Mouse (Mus musculus) mammary gland, adult 2 months (tissue): Measurements from ENCODE around the gene BC049730. TPM values are rescaled to one million over a fixed set of nuclear protein-coding genes. Genes with fewer than 3 reads are reported as not detected.

ENCODE experiments used
- polyA plus RNA-seq: library from polyadenylated mRNA; depleted of rRNA; stranded (reverse); fragments of >200 nt; gene quantifications from 2 replicates; pipeline ENCODE4 v1.2.3, GENCODE M21; 2012; ENCODE audit warnings: low replicate concordance; rRNA removed

BC049730 gene
- not detected in 2 replicates for polyA plus RNA-seq

GRCm38 (mm10) chr7:24708832-24709292 lies at the start of gene BC049730:
TSS of gene BC049730 (plus strand) at chr7:24709242.

DNA sequence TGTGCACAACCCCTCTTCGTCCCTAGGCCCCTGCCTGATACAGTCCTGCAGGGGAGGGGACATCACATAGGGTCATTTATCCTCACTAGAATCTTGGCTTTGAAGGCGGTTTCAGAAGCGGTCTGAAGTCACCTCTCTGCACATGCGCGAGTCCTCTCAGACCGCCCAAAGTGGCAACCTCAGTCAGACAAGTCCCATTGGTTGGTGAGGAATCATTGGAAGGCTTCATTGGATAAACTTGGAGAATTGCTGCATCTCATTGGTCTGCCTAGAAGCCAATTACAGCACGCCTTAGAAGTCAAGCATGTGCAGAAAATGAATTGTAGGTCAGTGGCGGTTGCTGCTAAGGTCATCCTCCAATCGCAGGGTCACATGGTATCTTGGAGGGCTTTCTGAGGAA lies 32.5 kb upstream of the BC049730 start, which contains the start of gene Tex101:
Gene Tex101, minus strand, starts transcription at position 101 of the 400 bp plus-strand sequence.

DNA sequence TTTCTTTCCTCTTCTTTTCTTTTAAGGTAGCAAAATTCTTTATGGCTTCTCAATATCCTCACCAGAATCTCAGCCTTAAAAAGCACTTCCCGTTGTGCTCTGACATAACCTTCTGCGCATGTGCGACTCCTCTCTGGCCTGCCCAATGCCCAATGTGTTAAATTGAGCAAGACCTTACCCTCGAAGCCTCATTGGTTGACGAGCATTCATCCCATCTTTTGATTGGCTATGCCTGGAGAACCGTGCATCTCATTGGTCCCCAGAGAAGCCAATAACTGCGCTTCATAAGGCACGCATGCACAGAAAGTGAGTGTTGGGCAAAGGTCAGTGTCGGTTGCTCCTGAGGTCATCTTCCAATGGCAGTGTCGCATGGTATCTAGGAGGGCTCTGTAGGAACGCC lies 17.8 kb downstream of the BC049730 start, which contains the start of gene Gm4763:
Gene Gm4763, minus strand, starts transcription at position 101 of the 400 bp plus-strand sequence.

DNA sequence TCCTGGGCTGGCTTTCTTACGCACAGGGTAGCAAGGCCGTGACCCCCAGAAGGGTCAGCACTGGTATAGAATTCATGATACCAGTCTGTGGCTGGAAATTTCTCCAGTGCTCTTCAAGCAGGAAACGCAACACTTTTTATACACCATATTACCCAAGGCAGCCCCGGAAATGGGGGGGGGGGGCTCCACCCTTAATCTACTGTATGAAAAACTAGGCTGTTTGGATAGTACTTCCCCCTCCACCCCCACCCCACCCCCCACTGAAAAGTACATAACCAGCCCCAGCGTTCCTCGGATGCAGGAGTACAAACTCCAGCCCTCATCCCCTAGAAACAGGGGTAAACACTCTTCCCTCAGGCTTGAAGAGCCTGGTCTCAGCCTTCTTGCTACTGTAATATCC lies 51.2 kb downstream of the BC049730 start, which contains the start of gene Cd177:
Gene Cd177, minus strand, starts transcription at position 101 of the 400 bp plus-strand sequence.

Other genes starting within 250 kb of the BC049730 start
- 14.8 and 26.7 TPM in 2 replicates for gene Plaur, start 246.8 kb upstream of the BC049730 start, polyA plus RNA-seq
- gene Cadm4, start 227.2 kb upstream of the BC049730 start, polyA plus RNA-seq: 12.6 and 19.7 TPM in 2 replicates
- gene Zfp428, start 202.2 kb upstream of the BC049730 start, polyA plus RNA-seq: 4.9 and 17.5 TPM in 2 replicates
- gene AC161166.1, start 196.8 kb upstream of the BC049730 start, polyA plus RNA-seq: not detected in 2 replicates
- 19.0 and 20.6 TPM in 2 replicates for gene Irgq, start 178.6 kb upstream of the BC049730 start, polyA plus RNA-seq
- 0.23 and 0.34 TPM in 2 replicates for gene Pinlyp, start 163.1 kb upstream of the BC049730 start, polyA plus RNA-seq
- gene Xrcc1, start 163.0 kb upstream of the BC049730 start, polyA plus RNA-seq: 40.5 and 54.7 TPM in 2 replicates
- gene Ethe1, start 121.7 kb upstream of the BC049730 start, polyA plus RNA-seq: 25.3 and 33.7 TPM in 2 replicates
- 0.22 and 0.80 TPM in 2 replicates for gene Zfp575, start 121.6 kb upstream of the BC049730 start, polyA plus RNA-seq
- gene Phldb3, start 98.5 kb upstream of the BC049730 start, polyA plus RNA-seq: 3.0 and 6.6 TPM in 2 replicates
- 7.3 and 8.8 TPM in 2 replicates for gene Lypd3, start 72.7 kb upstream of the BC049730 start, polyA plus RNA-seq
- gene Tex101, start 32.6 kb upstream of the BC049730 start, polyA plus RNA-seq: not detected in 2 replicates
- gene Gm4763, start 17.7 kb downstream of the BC049730 start, polyA plus RNA-seq: not detected in 2 replicates
- 0.41 and 0.66 TPM in 2 replicates for gene Cd177, start 51.1 kb downstream of the BC049730 start, polyA plus RNA-seq
- 0.19 and 0.30 TPM in 2 replicates for gene Ceacam10, start 68.0 kb downstream of the BC049730 start, polyA plus RNA-seq
- 2.9 and 4.6 TPM in 2 replicates for gene Gm9844, start 153.0 kb downstream of the BC049730 start, polyA plus RNA-seq
- 0.23 TPM in 1 of 2 replicates, not detected in the other for gene Lypd4, start 160.7 kb downstream of the BC049730 start, polyA plus RNA-seq
- gene Dmrtc2, start 160.8 kb downstream of the BC049730 start, polyA plus RNA-seq: 0.09 TPM in 1 of 2 replicates, not detected in the other
- 631 and 672 TPM in 2 replicates for gene Rps19, start 175.1 kb downstream of the BC049730 start, polyA plus RNA-seq
- 227 and 413 TPM in 2 replicates for gene Cd79a, start 188.1 kb downstream of the BC049730 start, polyA plus RNA-seq
- 431 and 893 TPM in 2 replicates for gene Arhgef1, start 193.7 kb downstream of the BC049730 start, polyA plus RNA-seq
- gene Gm4881, start 235.3 kb downstream of the BC049730 start, polyA plus RNA-seq: not detected in 2 replicates